Mouse (Mus musculus): ENCODE results near the gene Hnrnpa1. TPM values are rescaled to one million over a fixed set of nuclear protein-coding genes. Genes with fewer than 3 reads are reported as not detected.
"Not testable (repeated sequence)": the region's sequence is repeated elsewhere in the genome, so short reads cannot be mapped to it uniquely, and the experiment has no call there.

The Hnrnpa1 gene
- total RNA-seq, 4 experiments from 2014 or later: 257 to 295 (median 288) TPM

- peak; percentile 98 to 99 for DNase-seq (ENCODE audit: low spot score in 2 of 2)
Measured at GRCm38 (mm10) chr15:103272419-103273279, 32.4 kb downstream of the Hnrnpa1 start, which contains the start of gene Copz1. TSS of gene Copz1 (plus strand) at chr15:103272714.

GRCm38 (mm10) chr15:103275943-103276342 is 35.7 kb downstream of the Hnrnpa1 start:
- not testable (repeated sequence) for DNase-seq (ENCODE audit: low spot score in 2 of 2)

DNA sequence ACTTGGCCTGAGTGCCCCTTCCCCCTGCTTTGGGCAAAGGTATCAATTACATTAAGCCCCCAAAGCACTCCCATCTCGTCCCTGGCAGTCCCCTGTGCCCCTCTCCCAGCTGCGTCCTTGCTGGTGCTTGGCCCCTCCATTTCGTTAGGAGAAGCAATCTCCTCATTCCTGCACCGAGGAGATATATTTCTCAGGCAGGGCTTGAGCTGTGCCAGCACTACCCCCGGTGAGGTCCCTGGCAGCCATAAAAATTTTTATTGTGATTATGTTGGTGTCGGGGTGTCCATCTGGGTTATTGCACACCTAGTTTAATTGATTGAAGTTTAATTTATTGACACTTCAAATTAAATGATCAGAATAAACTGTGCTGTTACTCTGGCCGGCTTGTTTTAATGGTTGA is 37.7 kb downstream of the Hnrnpa1 start:
- no peak for DNase-seq (ENCODE audit: low spot score in 2 of 2)

DNA sequence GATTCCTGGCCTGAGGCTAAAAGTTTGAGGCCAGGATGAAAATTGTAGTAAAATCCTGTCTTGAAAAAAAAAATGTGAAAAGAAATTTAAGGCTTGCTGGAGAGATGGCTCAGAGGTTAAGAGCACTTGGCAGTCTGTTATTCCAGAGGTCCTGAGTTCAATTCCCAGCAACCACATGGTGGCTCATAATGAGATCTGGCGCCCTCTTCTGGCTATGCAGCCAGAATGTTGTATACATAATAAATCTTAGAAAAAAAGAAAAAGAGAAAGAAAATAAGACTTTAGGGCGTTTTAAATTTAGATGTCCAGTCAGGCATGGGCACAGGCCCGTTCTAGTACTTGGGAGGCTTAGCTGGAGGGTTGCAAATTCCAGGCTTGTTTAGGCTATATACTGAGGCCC is 39.5 kb downstream of the Hnrnpa1 start:
- no peak for DNase-seq (ENCODE audit: low spot score in 2 of 2)

- no peak for DNase-seq (ENCODE audit: low spot score in 2 of 2)
Measured at GRCm38 (mm10) chr15:103280817-103281464, 40.7 kb downstream of the Hnrnpa1 start.

DNA sequence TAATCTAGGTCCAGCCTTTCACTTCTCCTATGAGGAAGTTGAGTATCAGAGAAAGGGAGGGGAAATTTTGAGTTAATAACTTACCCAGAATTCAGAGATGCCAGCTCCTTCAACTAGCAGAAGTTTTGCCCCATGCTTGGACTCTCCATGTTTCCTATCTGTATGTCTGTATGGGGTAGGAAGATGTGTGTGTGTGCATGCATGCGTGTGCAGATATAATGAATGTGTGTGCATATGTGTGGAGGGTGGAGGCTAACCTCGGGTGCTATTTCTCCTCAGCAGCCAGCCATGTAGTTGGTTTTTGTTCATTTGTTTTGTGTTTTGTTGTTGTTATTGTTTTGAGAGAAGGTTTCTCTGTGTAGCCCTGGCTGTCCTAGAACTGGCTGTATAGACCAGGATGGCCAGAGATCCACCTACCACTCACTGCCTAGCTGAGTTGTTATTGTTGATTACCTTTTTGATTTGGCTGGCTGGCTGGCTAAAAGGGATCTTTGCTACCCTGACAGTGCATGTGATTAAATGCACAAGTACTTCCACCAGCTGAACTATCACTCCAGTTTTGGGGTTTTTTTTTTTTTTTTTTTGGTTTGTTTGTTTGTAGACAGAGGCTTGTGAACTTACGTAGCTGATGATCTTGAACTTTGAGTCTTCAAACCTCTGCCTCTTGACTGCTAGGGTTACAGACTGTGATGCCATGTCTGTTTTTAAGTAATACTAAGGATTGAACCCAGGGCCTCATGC is 41.4 kb downstream of the Hnrnpa1 start:
- DNase-seq (ENCODE audit: low spot score in 2 of 2): no peak

- DNase-seq (ENCODE audit: low spot score in 2 of 2): no peak
Measured at GRCm38 (mm10) chr15:103284066-103284465, 43.8 kb downstream of the Hnrnpa1 start.

DNA sequence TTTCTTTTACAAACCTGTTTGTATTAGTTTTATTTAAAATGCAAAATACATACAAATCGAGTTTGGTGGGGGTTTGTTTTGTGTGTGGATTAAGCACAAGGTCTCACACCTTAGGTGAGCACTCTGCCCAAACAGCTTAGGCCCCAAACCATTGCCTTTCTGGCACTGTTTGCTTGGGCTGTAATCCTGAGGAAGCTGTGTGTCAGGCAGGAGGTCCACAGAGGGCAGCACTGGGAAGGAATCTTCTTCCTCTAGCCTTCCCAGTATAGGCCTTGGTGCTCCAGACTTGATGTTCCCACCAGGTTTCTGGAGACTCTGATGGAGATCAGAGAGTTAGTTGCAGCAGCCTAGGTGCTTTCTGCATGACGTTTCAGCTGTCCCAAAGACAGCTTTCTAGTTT is 44.4 kb downstream of the Hnrnpa1 start:
- DNase-seq (ENCODE audit: low spot score in 2 of 2): no peak

GRCm38 (mm10) chr15:103285778-103286417 is 45.7 kb downstream of the Hnrnpa1 start:
- no peak for DNase-seq (ENCODE audit: low spot score in 2 of 2)

- no peak for DNase-seq (ENCODE audit: low spot score in 2 of 2)
Measured at GRCm38 (mm10) chr15:103289600-103289999, 49.4 kb downstream of the Hnrnpa1 start.

- DNase-seq (ENCODE audit: low spot score in 2 of 2): no peak
Measured at GRCm38 (mm10) chr15:103290417-103290816, 50.2 kb downstream of the Hnrnpa1 start.

DNA sequence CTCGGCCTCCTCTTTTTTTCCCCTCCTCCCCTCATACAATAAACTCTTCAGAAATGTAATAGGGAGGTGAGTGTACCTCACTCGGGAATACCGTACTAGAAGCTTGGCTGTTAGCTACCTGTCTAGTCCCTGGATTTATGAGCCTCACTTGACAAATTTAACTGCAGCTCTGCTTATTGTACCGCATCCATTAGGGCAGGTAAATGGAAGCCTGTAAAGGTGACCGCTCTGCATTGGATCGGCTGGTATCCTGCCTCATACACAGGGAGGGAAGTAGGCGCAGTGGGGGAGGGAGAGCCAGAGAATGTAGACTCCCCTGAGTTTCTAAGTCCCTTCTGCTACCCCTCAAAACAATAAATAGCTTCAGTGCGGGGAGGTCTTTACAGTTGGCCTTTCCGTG is 50.6 kb downstream of the Hnrnpa1 start:
- DNase-seq (ENCODE audit: low spot score in 2 of 2): no peak

DNA sequence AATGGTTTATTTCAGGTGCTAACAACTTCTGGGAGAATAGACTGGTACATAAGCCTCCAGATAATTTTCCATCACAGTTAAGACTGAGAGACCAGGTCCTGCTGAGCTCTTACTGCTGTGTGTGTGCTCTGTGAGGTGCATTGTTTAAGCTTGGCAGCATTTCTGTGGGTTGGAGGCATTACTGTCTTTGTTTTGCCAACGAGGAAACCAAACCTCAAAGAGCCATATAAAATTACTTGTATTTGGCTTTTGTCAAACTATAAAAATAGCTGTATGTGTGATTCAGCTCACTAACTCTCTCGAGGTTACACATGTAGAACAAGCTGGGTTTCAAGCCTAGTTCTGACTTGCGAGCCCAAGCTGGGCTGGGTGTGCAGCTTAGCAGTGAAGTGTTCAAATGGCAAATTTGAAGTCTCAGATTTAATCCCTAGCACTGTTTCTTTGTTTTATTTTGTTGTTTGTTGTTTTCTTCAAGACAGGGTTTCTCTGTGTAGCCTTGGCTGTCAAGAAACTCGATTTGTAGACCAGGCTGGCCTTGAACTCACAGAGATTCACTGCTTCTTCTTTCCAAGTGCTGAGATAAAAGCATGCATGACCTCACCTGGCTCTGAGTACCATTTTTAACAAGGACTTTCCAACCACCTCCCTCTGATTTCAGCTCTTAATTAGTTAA is 52.6 kb downstream of the Hnrnpa1 start:
- no peak for DNase-seq (ENCODE audit: low spot score in 2 of 2)

GRCm38 (mm10) chr15:103293375-103293774 is 53.1 kb downstream of the Hnrnpa1 start:
- DNase-seq (ENCODE audit: low spot score in 2 of 2): no peak

DNA sequence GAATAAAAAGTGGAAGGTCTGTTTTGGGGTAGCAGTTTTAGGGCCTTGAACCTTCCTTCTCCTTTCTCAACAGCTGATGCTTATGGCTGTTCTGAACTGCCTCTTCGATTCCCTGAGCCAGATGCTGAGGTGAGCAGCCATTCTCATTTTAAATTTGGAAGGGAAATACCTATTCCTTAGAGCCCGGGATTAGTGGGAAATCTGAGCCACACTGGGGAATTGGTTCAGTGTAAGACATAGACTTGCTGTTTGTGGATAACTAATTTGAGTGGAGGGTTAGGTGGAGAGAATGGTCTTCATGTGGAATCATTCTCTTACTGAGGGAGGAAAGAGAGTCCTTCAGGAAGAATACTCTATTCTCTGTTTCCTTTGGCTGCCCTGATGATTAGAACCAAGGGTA is 54.4 kb downstream of the Hnrnpa1 start:
- no peak for DNase-seq (ENCODE audit: low spot score in 2 of 2)

- DNase-seq (ENCODE audit: low spot score in 2 of 2): no peak
Measured at GRCm38 (mm10) chr15:103295851-103296250, 55.6 kb downstream of the Hnrnpa1 start.

Small RNA genes within 50 kb of the gene (microRNA-seq; reads per million reads assigned to microRNA genes)
- 43.4 to 80.1 reads per million in 2 experiments for gene Mir148b

Other genes with a start within 250 kb of the Hnrnpa1 start
- gene Hoxc8, start 249.8 kb upstream of the Hnrnpa1 start, total RNA-seq (2022): not detected
- not detected for gene Hoxc6, start 242.2 kb upstream of the Hnrnpa1 start, total RNA-seq (2022)
- gene Hoxc4, start 221.5 kb upstream of the Hnrnpa1 start, total RNA-seq (2022): not detected
- 10 to 100 TPM; 13.2 to 21.6 (median 17.3) TPM for gene Smug1, start 73.3 kb upstream of the Hnrnpa1 start, total RNA-seq (2022)
- gene Cbx5, start 616 bp upstream of the Hnrnpa1 start, total RNA-seq (2022): 100 to 1,000 TPM; 170 to 209 (median 180) TPM
- not detected for gene Nfe2, start 18.0 kb downstream of the Hnrnpa1 start, total RNA-seq (2022)
- gene Copz1, start 32.3 kb downstream of the Hnrnpa1 start, total RNA-seq (2022): 100 to 1,000 TPM in 1 of 4 experiments, 10 to 100 TPM in 3; 90.6 to 100 (median 94.2) TPM
- 1 to 10 TPM in 2 of 4 experiments, under 1 TPM in 2; 0.35 to 9.3 (median 4.4) TPM for gene Gpr84, start 70.2 kb downstream of the Hnrnpa1 start, total RNA-seq (2022)
- 10 to 100 TPM; 37.9 to 55.5 (median 47.0) TPM for gene Zfp385a, start 99.7 kb downstream of the Hnrnpa1 start, total RNA-seq (2022)
- gene Itga5, start 126.3 kb downstream of the Hnrnpa1 start, total RNA-seq (2022): 1 to 10 TPM; 1.8 to 4.8 (median 2.9) TPM
- not detected for gene Gtsf1, start 190.0 kb downstream of the Hnrnpa1 start, total RNA-seq (2022)
- gene Gtsf2, start 208.0 kb downstream of the Hnrnpa1 start, total RNA-seq (2022): not detected
- gene Nckap1l, start 213.4 kb downstream of the Hnrnpa1 start, total RNA-seq (2022): 10 to 100 TPM in 2 of 4 experiments, 1 to 10 TPM in 2; 7.4 to 29.6 (median 17.0) TPM

Data from layer of hippocampus, adult 8-10 months (tissue).